Mouse (Mus musculus) hindbrain, postnatal 0 days (tissue): Measurements from ENCODE around the gene Arpc5l. TPM values are rescaled to one million over a fixed set of nuclear protein-coding genes. Genes with fewer than 3 reads are reported as not detected.

ENCODE experiments used
- ATAC-seq: fragments of 200-750 bp; cut with Nextera tagmentation; 2 replicates; pipeline ENCODE4 v1.8.0; 2017; ENCODE audit warnings: mild to moderate bottlenecking, moderate TSS enrichment, moderate library complexity
- DNase-seq: peaks from one replicate; pipeline ENCODE4 v3.0.0-alpha.2; 2015; ENCODE audit warnings: low spot score
- H3K27ac ChIP-seq: fragments of 300-500 bp; sonication (generic); 2 replicates; pipeline ENCODE4 v1.5.1; 2014; ENCODE audit warnings: mild to moderate bottlenecking
- H3K27me3 ChIP-seq: fragments of 300-500 bp; sonication (generic); 2 replicates; pipeline ENCODE4 v1.6.1; 2014; ENCODE audit warnings: low read length, mixed read lengths; ENCODE audit not compliant: insufficient read depth
- H3K36me3 ChIP-seq: fragments of 300-500 bp; sonication (generic); 2 replicates; pipeline ENCODE4 v1.6.1; 2014; ENCODE audit warnings: low read length, mixed read lengths; ENCODE audit not compliant: insufficient read depth
- H3K4me1 ChIP-seq: fragments of 300-500 bp; sonication (generic); 2 replicates; pipeline ENCODE4 v1.6.1; 2014; ENCODE audit warnings: antibody characterized with exemption, low read length, mixed read lengths; ENCODE audit not compliant: insufficient read depth
- H3K4me2 ChIP-seq: fragments of 300-500 bp; sonication (generic); 2 replicates; pipeline ENCODE4 v1.6.1; 2014; ENCODE audit warnings: low read depth, mild to moderate bottlenecking, low read length, moderate library complexity, mixed read lengths
- H3K4me3 ChIP-seq: fragments of 300-500 bp; sonication (generic); 2 replicates; pipeline ENCODE4 v1.5.1; 2014; ENCODE audit warnings: low read length
- H3K9ac ChIP-seq: fragments of 300-500 bp; sonication (generic); replicated peaks from 2 replicates; pipeline ENCODE4 v1.6.1; 2014; ENCODE audit warnings: mild to moderate bottlenecking, low read length, moderate library complexity, mixed read lengths
- H3K9me3 ChIP-seq: fragments of 300-500 bp; sonication (generic); 2 replicates; pipeline ENCODE4 v1.6.1; 2016; ENCODE audit warnings: low read length, mixed read lengths
- CTCF ChIP-seq: IDR thresholded peaks from 2 replicates; pipeline ENCODE4 v1.5.1; 2016; ENCODE audit warnings: antibody characterized with exemption, control low read depth, low read depth
- WGBS: fragments of 180-500 bp; shearing (Covaris S2); extraction: QIAGEN DNeasy Blood & Tissue Kit; methylation state at CpG from one replicate; pipeline ENCODE4 v1.1.7; 2014; 5-methylcytosine and 5-hydroxymethylcytosine counted together
- polyA plus RNA-seq: library from polyadenylated mRNA; unstranded; fragments of >200 nt; fragmentation: Nextera tagmentation; extraction: Ambion mirVana; gene quantifications from 2 replicates; pipeline ENCODE4 v1.2.1, GENCODE M21; 2015
- total RNA-seq: library from RNA; depleted of rRNA; stranded (reverse); fragments of >200 nt; gene quantifications from 2 replicates; pipeline ENCODE4 v1.2.3, GENCODE M21; 2014

The Arpc5l gene
- total and polyA plus RNA-seq, 2 experiments from 2014 or later = 63.8 to 181 TPM

- H3K4me2 ChIP-seq = no peak overlapping the region
- no peak for DNase-seq
- H3K4me3 ChIP-seq = no peak overlapping the region
- TF ChIP-seq CTCF = no peak
- H3K9ac ChIP-seq = no peak overlapping the region
- 63% methylated on average over 4 of the region's 4 CpGs for WGBS
- ATAC-seq = no peak
- peaks cover 31% of the 10 kb centered on the region for H3K36me3 ChIP-seq
- H3K27me3 ChIP-seq = no peaks in the 10 kb centered on the region
- H3K9me3 ChIP-seq = no peaks in the 10 kb centered on the region
- peaks cover 7% of the 10 kb centered on the region; the same call in 1 of the 2 replicates for H3K4me1 ChIP-seq
- no peak overlapping the region for H3K27ac ChIP-seq
Measured at GRCm38 (mm10) chr2:38999381-38999780, 5.8 kb upstream of the Arpc5l start.

- Histone ChIP-seq H3K9ac (no peak overlapping the region), H3K27me3 (no peaks in the 10 kb centered on the region), H3K36me3 (peaks cover 31% of the 10 kb centered on the region), H3K9me3 (no peaks in the 10 kb centered on the region), H3K4me3 (no peak overlapping the region), H3K27ac (no peak overlapping the region), H3K4me1 (peaks cover 7% of the 10 kb centered on the region; the same call in 1 of the 2 replicates), H3K4me2 (no peak overlapping the region)
- no peak for TF ChIP-seq CTCF
- no peak for ATAC-seq
- no peak for DNase-seq
- WGBS = 76% methylated on average over 8 of the region's 8 CpGs
Measured at GRCm38 (mm10) chr2:38999910-39000586, 5.1 kb upstream of the Arpc5l start.

GRCm38 (mm10) chr2:39000587-39000919 is 4.6 kb upstream of the Arpc5l start:
- Histone ChIP-seq H3K9me3 (no peaks in the 10 kb centered on the region), H3K27ac (no peak overlapping the region), H3K4me3 (no peak overlapping the region), H3K27me3 (no peaks in the 10 kb centered on the region), H3K9ac (no peak overlapping the region), H3K4me1 (peaks cover 7% of the 10 kb centered on the region; the same call in 1 of the 2 replicates), H3K36me3 (peaks cover 31% of the 10 kb centered on the region), H3K4me2 (no peak overlapping the region)
- DNase-seq (no peak), ATAC-seq (no peak)
- TF ChIP-seq CTCF = no peak
- WGBS = 85% methylated on average over 4 of the region's 4 CpGs

GRCm38 (mm10) chr2:39001866-39002265 is 3.3 kb upstream of the Arpc5l start:
- no peak overlapping the region for H3K9ac ChIP-seq
- H3K36me3 ChIP-seq = peaks cover 31% of the 10 kb centered on the region
- TF ChIP-seq CTCF = no peak
- no peak overlapping the region for H3K4me3 ChIP-seq
- H3K9me3 ChIP-seq = no peaks in the 10 kb centered on the region
- WGBS = 80% methylated on average over 3 of the region's 3 CpGs
- no peak overlapping the region for H3K4me2 ChIP-seq
- no peak for ATAC-seq
- H3K27me3 ChIP-seq = no peaks in the 10 kb centered on the region
- H3K27ac ChIP-seq = no peak overlapping the region
- DNase-seq = no peak
- peaks cover 11% of the 10 kb centered on the region; the same call in 1 of the 2 replicates for H3K4me1 ChIP-seq

GRCm38 (mm10) chr2:39003106-39003505 is 2.0 kb upstream of the Arpc5l start:
- Histone ChIP-seq H3K9ac (no peak overlapping the region), H3K36me3 (peaks cover 31% of the 10 kb centered on the region), H3K4me3 (no peak overlapping the region), H3K9me3 (no peaks in the 10 kb centered on the region), H3K27ac (no peak overlapping the region), H3K4me2 (peak overlapping the region; percentile 80), H3K4me1 (peaks cover 16% of the 10 kb centered on the region; the same call in 1 of the 2 replicates), H3K27me3 (no peaks in the 10 kb centered on the region)
- no peak for TF ChIP-seq CTCF
- no peak for DNase-seq
- 44% methylated on average over 8 of the region's 8 CpGs for WGBS
- ATAC-seq = no peak

- H3K9me3 ChIP-seq = no peaks in the 10 kb centered on the region
- ATAC-seq (no peak), DNase-seq (no peak)
- peaks cover 16% of the 10 kb centered on the region; the same call in 1 of the 2 replicates for H3K4me1 ChIP-seq
- H3K4me2 ChIP-seq = peak overlapping the region; percentile 80
- H3K9ac ChIP-seq = peak overlapping the region; percentile 73; the same call in 1 of the 2 replicates
- no peaks in the 10 kb centered on the region for H3K27me3 ChIP-seq
- H3K4me3 ChIP-seq = peak overlapping the region; percentile 57; the same call in 1 of the 2 replicates
- TF ChIP-seq CTCF = no peak
- peaks cover 31% of the 10 kb centered on the region for H3K36me3 ChIP-seq
- WGBS = 66% methylated on average over 5 of the region's 5 CpGs
- no peak overlapping the region for H3K27ac ChIP-seq
Measured at GRCm38 (mm10) chr2:39003512-39003911, 1.6 kb upstream of the Arpc5l start.

GRCm38 (mm10) chr2:39004372-39004771 is 776 bp upstream of the Arpc5l start:
- ATAC-seq = 0 out of 2 replicates have a peak, but pooled peaks have one; percentile 4
- under 1% methylated on average over 11 of the region's 11 CpGs for WGBS
- Histone ChIP-seq H3K36me3 (peaks cover 31% of the 10 kb centered on the region), H3K4me1 (peaks cover 24% of the 10 kb centered on the region), H3K4me2 (peak overlapping the region; percentile 80), H3K4me3 (peak overlapping the region; percentile 57), H3K9me3 (no peaks in the 10 kb centered on the region), H3K9ac (peak overlapping the region; percentile 73), H3K27ac (peak overlapping the region; percentile 93), H3K27me3 (no peaks in the 10 kb centered on the region)
- DNase-seq = peak; percentile 54
- TF ChIP-seq CTCF = no peak
